Mouse (Mus musculus): ENCODE measurements around the gene Ap5b1. TPM values are rescaled to one million over a fixed set of nuclear protein-coding genes. Genes with fewer than 3 reads are reported as not detected.

The Ap5b1 gene
- polyA plus RNA-seq, 1 experiment = 4.8 TPM

GRCm38 (mm10) chr19:5609547-5610404 lies 42.0 kb downstream of the Ap5b1 start, which contains the start of gene Kat5:
Gene Kat5 (minus strand): TSS chr19:5610237.
- DNase-seq (ENCODE audit: low spot score) = peak; percentile 96

- DNase-seq (ENCODE audit: low spot score) = no peak
Measured at GRCm38 (mm10) chr19:5611973-5612372, 44.1 kb downstream of the Ap5b1 start.

GRCm38 (mm10) chr19:5612762-5613411 lies 45.1 kb downstream of the Ap5b1 start:
- DNase-seq (ENCODE audit: low spot score) = no peak

GRCm38 (mm10) chr19:5614953-5615352 lies 47.1 kb downstream of the Ap5b1 start:
- no peak for DNase-seq (ENCODE audit: low spot score)

- no peak for DNase-seq (ENCODE audit: low spot score)
Measured at GRCm38 (mm10) chr19:5620007-5620406, 52.2 kb downstream of the Ap5b1 start.

Other genes starting within 250 kb of the Ap5b1 start
- gene Catsper1, start 232.3 kb upstream of the Ap5b1 start, polyA plus RNA-seq (2012; rRNA removed) = not detected in 2 replicates
- gene Cst6, start 218.5 kb upstream of the Ap5b1 start, polyA plus RNA-seq (2012; rRNA removed) = 3.6 and 4.4 TPM in 2 replicates
- gene Eif1ad, start 201.3 kb upstream of the Ap5b1 start, polyA plus RNA-seq (2012; rRNA removed) = 24.4 and 26.8 TPM in 2 replicates
- 125 and 147 TPM in 2 replicates for gene Banf1, start 200.9 kb upstream of the Ap5b1 start, polyA plus RNA-seq (2012; rRNA removed)
- 36.7 and 51.4 TPM in 2 replicates for gene Sart1, start 179.3 kb upstream of the Ap5b1 start, polyA plus RNA-seq (2012; rRNA removed)
- gene Tsga10ip, start 165.5 kb upstream of the Ap5b1 start, polyA plus RNA-seq (2012; rRNA removed) = not detected in 2 replicates
- 228 and 236 TPM in 2 replicates for gene Drap1, start 143.0 kb upstream of the Ap5b1 start, polyA plus RNA-seq (2012; rRNA removed)
- gene AI837181, start 142.9 kb upstream of the Ap5b1 start, polyA plus RNA-seq (2012; rRNA removed) = 65.3 and 68.9 TPM in 2 replicates
- gene Fosl1, start 120.5 kb upstream of the Ap5b1 start, polyA plus RNA-seq (2012; rRNA removed) = 0.07 TPM in 1 of 2 replicates, not detected in the other
- 11.3 and 15.1 TPM in 2 replicates for gene Ccdc85b, start 110.1 kb upstream of the Ap5b1 start, polyA plus RNA-seq (2012; rRNA removed)
- 95.7 and 122 TPM in 2 replicates for gene Fibp, start 107.4 kb upstream of the Ap5b1 start, polyA plus RNA-seq (2012; rRNA removed)
- gene Ctsw, start 99.5 kb upstream of the Ap5b1 start, polyA plus RNA-seq (2012; rRNA removed) = 2.6 and 4.0 TPM in 2 replicates
- gene Efemp2, start 94.1 kb upstream of the Ap5b1 start, polyA plus RNA-seq (2012; rRNA removed) = 77.3 and 86.8 TPM in 2 replicates
- gene Mus81, start 79.6 kb upstream of the Ap5b1 start, polyA plus RNA-seq (2012; rRNA removed) = 23.3 and 32.8 TPM in 2 replicates
- gene Cfl1, start 77.6 kb upstream of the Ap5b1 start, polyA plus RNA-seq (2012; rRNA removed) = 669 and 714 TPM in 2 replicates
- 1.5 and 2.2 TPM in 2 replicates for gene 1700020D05Rik, start 64.2 kb upstream of the Ap5b1 start, polyA plus RNA-seq (2012; rRNA removed)
- 33.0 and 37.7 TPM in 2 replicates for gene Snx32, start 57.5 kb upstream of the Ap5b1 start, polyA plus RNA-seq (2012; rRNA removed)
- gene Ovol1, start 7.4 kb upstream of the Ap5b1 start, polyA plus RNA-seq (2012; rRNA removed) = 4.7 and 5.1 TPM in 2 replicates
- gene Rnaseh2c, start 33.8 kb downstream of the Ap5b1 start, polyA plus RNA-seq (2012; rRNA removed) = 38.2 and 41.2 TPM in 2 replicates
- 60.1 and 67.7 TPM in 2 replicates for gene Kat5, start 42.2 kb downstream of the Ap5b1 start, polyA plus RNA-seq (2012; rRNA removed)
- gene Rela, start 69.5 kb downstream of the Ap5b1 start, polyA plus RNA-seq (2012; rRNA removed) = 58.3 and 64.0 TPM in 2 replicates
- 17.3 and 19.6 TPM in 2 replicates for gene Sipa1, start 95.7 kb downstream of the Ap5b1 start, polyA plus RNA-seq (2012; rRNA removed)
- 19.9 and 22.0 TPM in 2 replicates for gene Map3k11, start 120.7 kb downstream of the Ap5b1 start, polyA plus RNA-seq (2012; rRNA removed)
- 40.5 and 53.5 TPM in 2 replicates for gene Pcnx3, start 120.9 kb downstream of the Ap5b1 start, polyA plus RNA-seq (2012; rRNA removed)
- 0.13 and 0.25 TPM in 2 replicates for gene Kcnk7, start 136.3 kb downstream of the Ap5b1 start, polyA plus RNA-seq (2012; rRNA removed)
- gene Ehbp1l1, start 158.3 kb downstream of the Ap5b1 start, polyA plus RNA-seq (2012; rRNA removed) = 97.4 and 116 TPM in 2 replicates
- gene Fam89b, start 161.6 kb downstream of the Ap5b1 start, polyA plus RNA-seq (2012; rRNA removed) = 66.3 and 79.4 TPM in 2 replicates
- 132 and 164 TPM in 2 replicates for gene Ltbp3, start 172.9 kb downstream of the Ap5b1 start, polyA plus RNA-seq (2012; rRNA removed)
- gene Scyl1, start 203.4 kb downstream of the Ap5b1 start, polyA plus RNA-seq (2012; rRNA removed) = 104 and 123 TPM in 2 replicates

All from urinary bladder, adult 2 months (tissue).